Mouse (Mus musculus) sigmoid colon, adult 10 weeks (tissue): ENCODE data around the gene Gm2007. TPM values are rescaled to one million over a fixed set of nuclear protein-coding genes. Genes with fewer than 3 reads are reported as not detected.

Experiments used
- polyA plus RNA-seq: library from polyadenylated mRNA; stranded (reverse); fragments of 350-450 nt; fragmentation: Illumina TruSeq; extraction: RNeasy Lipid Tissue Mini Kit (QIAGEN cat#74804); gene quantifications from one replicate; pipeline ENCODE4 v1.2.3, GENCODE M21; 2014; ENCODE audit warnings: low read depth, low replicate concordance

The Gm2007 gene
- polyA plus RNA-seq: 3.7 TPM

DNA sequence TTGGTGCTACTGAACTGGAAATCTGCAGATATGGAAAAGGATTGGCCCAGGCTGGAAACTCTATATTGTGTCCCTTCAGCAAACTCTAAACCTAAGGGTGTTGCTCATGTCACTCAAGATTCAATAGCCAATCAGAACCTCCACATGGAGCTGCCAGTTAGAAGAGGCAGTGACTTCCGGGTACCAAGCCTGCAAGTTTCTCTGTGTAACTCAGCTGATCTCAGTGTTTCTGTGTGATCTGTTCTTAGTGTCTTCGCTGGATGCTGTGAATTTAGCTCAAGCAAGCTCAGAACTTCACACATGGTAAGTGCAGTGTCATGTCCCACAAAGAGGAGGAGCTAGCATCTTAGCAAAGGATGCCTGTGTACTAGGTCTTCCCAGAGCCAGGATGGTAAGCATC, at the start of gene Gm2007:
Gene Gm2007 (plus strand): TSS at position 301 of the 400 bp plus-strand sequence.

GRCm38 (mm10) chr2:175703546-175703945, 37.8 kb upstream of the Gm2007 start, which contains the start of gene Zfp969:
TSS of gene Zfp969 (minus strand) at chr2:175703646.

DNA sequence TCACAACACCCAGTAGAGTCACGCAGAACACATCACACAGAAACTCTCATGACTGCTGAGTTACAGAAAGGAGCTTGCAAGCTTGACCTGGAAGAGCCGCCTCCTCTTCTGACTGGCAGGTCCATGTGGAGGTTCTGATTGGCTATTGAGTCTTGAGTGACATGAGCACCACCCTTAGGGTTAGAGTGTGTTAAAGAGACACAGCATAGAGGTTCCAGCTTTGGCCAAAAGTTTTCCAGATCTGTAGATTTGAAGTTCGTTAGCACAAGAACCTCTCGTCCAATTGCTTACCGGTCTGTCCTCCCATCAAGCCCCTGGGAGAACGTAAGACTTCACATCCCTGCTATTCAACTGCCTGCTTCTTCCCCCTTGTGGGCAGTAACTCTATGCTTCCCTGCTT, 59.7 kb downstream of the Gm2007 start, which contains the start of gene Gm14288:
Gene Gm14288 (minus strand): TSS at position 101 of the 400 bp plus-strand sequence.

Other genes starting within 250 kb of the Gm2007 start
- gene Gm11007, start 97.6 kb upstream of the Gm2007 start, polyA plus RNA-seq: 3.7 TPM
- not detected for gene Zfp969, start 37.9 kb upstream of the Gm2007 start, polyA plus RNA-seq
- not detected for gene Gm14288, start 59.6 kb downstream of the Gm2007 start, polyA plus RNA-seq
- 40.7 TPM for gene Gm6710, start 127.7 kb downstream of the Gm2007 start, polyA plus RNA-seq
- gene Zfp966, start 189.6 kb downstream of the Gm2007 start, polyA plus RNA-seq: 83.4 TPM
- 37.3 TPM for gene Gm2026, start 223.8 kb downstream of the Gm2007 start, polyA plus RNA-seq